Mouse (Mus musculus): ENCODE results near the gene Slc4a3. TPM values are rescaled to one million over a fixed set of nuclear protein-coding genes. Genes with fewer than 3 reads are reported as not detected.

Gene Slc4a3
- polyA plus RNA-seq, 1 experiment from 2014 or later: 14.2 TPM

GRCm38 (mm10) chr1:75505159-75505955, 40.7 kb upstream of the Slc4a3 start:
- under 1% methylated on average over 83 of the region's 84 CpGs for WGBS (ENCODE audit: insufficient replicate concordance)
- Histone ChIP-seq H3K9ac (ENCODE audit: low read depth, low read length) (peak overlapping the region; percentile 97), H3K36me3 (ENCODE audit: control insufficient read depth, insufficient read depth, low read length) (peaks cover 24% of the 10 kb centered on the region), H3K4me3 (ENCODE audit: low read depth, low read length) (peak overlapping the region; percentile 78), H3K4me1 (ENCODE audit: control insufficient read depth, insufficient read depth, low read length) (peaks cover 45% of the 10 kb centered on the region), H3K9me3 (replicated peaks; ENCODE audit: control insufficient read depth, low read length) (no peaks in the 10 kb centered on the region), H3K27ac (ENCODE audit: low read depth, low read length) (peak overlapping the region; percentile 100), H3K27me3 (ENCODE audit: control insufficient read depth, insufficient read depth, low read length) (no peaks in the 10 kb centered on the region), H3K4me2 (peak overlapping the region; percentile 65)
- ATAC-seq (replicated peaks; ENCODE audit: insufficient number of reproducible peaks, low FRiP score, low TSS enrichment): peak; percentile 12; the same call in 1 of the 2 replicates

GRCm38 (mm10) chr1:75505956-75506831, 39.9 kb upstream of the Slc4a3 start, which contains the start of gene Obsl1:
Obsl1 (minus strand) TSS chr1:75506452.
- H3K27ac ChIP-seq (ENCODE audit: low read depth, low read length): peak within 1 kb of the TSS; percentile 100
- peaks cover 20% of the 10 kb centered on the region for H3K36me3 ChIP-seq (ENCODE audit: control insufficient read depth, insufficient read depth, low read length)
- peak within 1 kb of the TSS; percentile 97 for H3K9ac ChIP-seq (ENCODE audit: low read depth, low read length)
- peak within 1 kb of the TSS; percentile 78 for H3K4me3 ChIP-seq (ENCODE audit: low read depth, low read length)
- under 1% methylated on average over 60 of the region's 65 CpGs for WGBS (ENCODE audit: insufficient replicate concordance)
- H3K27me3 ChIP-seq (ENCODE audit: control insufficient read depth, insufficient read depth, low read length): no peaks in the 10 kb centered on the region
- H3K4me2 ChIP-seq: peak within 1 kb of the TSS; percentile 65
- peaks cover 54% of the 10 kb centered on the region for H3K4me1 ChIP-seq (ENCODE audit: control insufficient read depth, insufficient read depth, low read length)
- H3K9me3 ChIP-seq (replicated peaks; ENCODE audit: control insufficient read depth, low read length): no peaks in the 10 kb centered on the region
- ATAC-seq (replicated peaks; ENCODE audit: insufficient number of reproducible peaks, low FRiP score, low TSS enrichment): peak; percentile 86

- peak within 1 kb of the TSS; percentile 97 for H3K9ac ChIP-seq (ENCODE audit: low read depth, low read length)
- no peak for ATAC-seq (replicated peaks; ENCODE audit: insufficient number of reproducible peaks, low FRiP score, low TSS enrichment)
- WGBS (ENCODE audit: insufficient replicate concordance): 33% methylated on average over 10 of the region's 10 CpGs
- peak within 1 kb of the TSS; percentile 78 for H3K4me3 ChIP-seq (ENCODE audit: low read depth, low read length)
- H3K36me3 ChIP-seq (ENCODE audit: control insufficient read depth, insufficient read depth, low read length): peaks cover 12% of the 10 kb centered on the region; the same call in 1 of the 2 replicates
- peaks cover 62% of the 10 kb centered on the region for H3K4me1 ChIP-seq (ENCODE audit: control insufficient read depth, insufficient read depth, low read length)
- no peaks in the 10 kb centered on the region for H3K9me3 ChIP-seq (replicated peaks; ENCODE audit: control insufficient read depth, low read length)
- no peaks in the 10 kb centered on the region for H3K27me3 ChIP-seq (ENCODE audit: control insufficient read depth, insufficient read depth, low read length)
- peak within 1 kb of the TSS; percentile 65 for H3K4me2 ChIP-seq
- H3K27ac ChIP-seq (ENCODE audit: low read depth, low read length): peak within 1 kb of the TSS; percentile 100
Observed at GRCm38 (mm10) chr1:75507006-75507405, 39.1 kb upstream of the Slc4a3 start, which contains the start of gene Inha. Inha (plus strand) TSS chr1:75507077.

- ATAC-seq (replicated peaks; ENCODE audit: insufficient number of reproducible peaks, low FRiP score, low TSS enrichment): no peak
- H3K36me3 ChIP-seq (ENCODE audit: control insufficient read depth, insufficient read depth, low read length): no peaks in the 10 kb centered on the region
- H3K27me3 ChIP-seq (ENCODE audit: control insufficient read depth, insufficient read depth, low read length): no peaks in the 10 kb centered on the region
- H3K4me1 ChIP-seq (ENCODE audit: control insufficient read depth, insufficient read depth, low read length): peaks cover 55% of the 10 kb centered on the region
- peak overlapping the region; percentile 29 for H3K4me2 ChIP-seq
- peak overlapping the region; percentile 23; the same call in 1 of the 2 replicates for H3K9ac ChIP-seq (ENCODE audit: low read depth, low read length)
- peak overlapping the region; percentile 86 for H3K27ac ChIP-seq (ENCODE audit: low read depth, low read length)
- H3K4me3 ChIP-seq (ENCODE audit: low read depth, low read length): no peak overlapping the region
- 43% methylated on average over 20 of the region's 20 CpGs for WGBS (ENCODE audit: insufficient replicate concordance)
- H3K9me3 ChIP-seq (replicated peaks; ENCODE audit: control insufficient read depth, low read length): no peaks in the 10 kb centered on the region
Observed at GRCm38 (mm10) chr1:75509586-75509985, 36.5 kb upstream of the Slc4a3 start.

GRCm38 (mm10) chr1:75510154-75510553, 35.9 kb upstream of the Slc4a3 start:
- H3K9me3 ChIP-seq (replicated peaks; ENCODE audit: control insufficient read depth, low read length): no peaks in the 10 kb centered on the region
- no peak overlapping the region for H3K4me2 ChIP-seq
- no peak overlapping the region for H3K4me3 ChIP-seq (ENCODE audit: low read depth, low read length)
- ATAC-seq (replicated peaks; ENCODE audit: insufficient number of reproducible peaks, low FRiP score, low TSS enrichment): no peak
- no peaks in the 10 kb centered on the region for H3K27me3 ChIP-seq (ENCODE audit: control insufficient read depth, insufficient read depth, low read length)
- WGBS (ENCODE audit: insufficient replicate concordance): 45% methylated on average over 5 of the region's 5 CpGs
- no peak overlapping the region for H3K9ac ChIP-seq (ENCODE audit: low read depth, low read length)
- peak overlapping the region; percentile 86 for H3K27ac ChIP-seq (ENCODE audit: low read depth, low read length)
- peaks cover 57% of the 10 kb centered on the region for H3K4me1 ChIP-seq (ENCODE audit: control insufficient read depth, insufficient read depth, low read length)
- H3K36me3 ChIP-seq (ENCODE audit: control insufficient read depth, insufficient read depth, low read length): no peaks in the 10 kb centered on the region

GRCm38 (mm10) chr1:75511437-75512210, 34.4 kb upstream of the Slc4a3 start:
- Histone ChIP-seq H3K27me3 (ENCODE audit: control insufficient read depth, insufficient read depth, low read length) (no peaks in the 10 kb centered on the region), H3K4me2 (peak overlapping the region; percentile 20; the same call in 1 of the 2 replicates), H3K27ac (ENCODE audit: low read depth, low read length) (peak overlapping the region; percentile 86), H3K9me3 (replicated peaks; ENCODE audit: control insufficient read depth, low read length) (no peaks in the 10 kb centered on the region), H3K4me1 (ENCODE audit: control insufficient read depth, insufficient read depth, low read length) (peaks cover 60% of the 10 kb centered on the region), H3K36me3 (ENCODE audit: control insufficient read depth, insufficient read depth, low read length) (no peaks in the 10 kb centered on the region), H3K9ac (ENCODE audit: low read depth, low read length) (peak overlapping the region; percentile 1; the same call in 1 of the 2 replicates), H3K4me3 (ENCODE audit: low read depth, low read length) (no peak overlapping the region)
- ATAC-seq (replicated peaks; ENCODE audit: insufficient number of reproducible peaks, low FRiP score, low TSS enrichment): peak; percentile 25
- 25% methylated on average over 4 of the region's 4 CpGs for WGBS (ENCODE audit: insufficient replicate concordance)

- Histone ChIP-seq H3K4me2 (no peak overlapping the region), H3K4me3 (ENCODE audit: low read depth, low read length) (no peak overlapping the region), H3K36me3 (ENCODE audit: control insufficient read depth, insufficient read depth, low read length) (no peaks in the 10 kb centered on the region), H3K27ac (ENCODE audit: low read depth, low read length) (peak overlapping the region; percentile 86), H3K27me3 (ENCODE audit: control insufficient read depth, insufficient read depth, low read length) (no peaks in the 10 kb centered on the region), H3K4me1 (ENCODE audit: control insufficient read depth, insufficient read depth, low read length) (peaks cover 57% of the 10 kb centered on the region), H3K9me3 (replicated peaks; ENCODE audit: control insufficient read depth, low read length) (no peaks in the 10 kb centered on the region), H3K9ac (ENCODE audit: low read depth, low read length) (no peak overlapping the region)
- 78% methylated on average over 3 of the region's 3 CpGs for WGBS (ENCODE audit: insufficient replicate concordance)
- no peak for ATAC-seq (replicated peaks; ENCODE audit: insufficient number of reproducible peaks, low FRiP score, low TSS enrichment)
Observed at GRCm38 (mm10) chr1:75512550-75512949, 33.5 kb upstream of the Slc4a3 start.

Data from heart, embryonic 11.5 days (tissue).